22 mouse cellular contexts compared by ENCODE assay signal in genomic region chr10:106023639-106024215, GRCm38 (mm10).
A peak's percentile ranks its signal among the peaks of the same experiment; 100 is the strongest.
DNase-seq lines count a peak whose midpoint lies in the region; ATAC-seq and TF ChIP-seq lines count a peak whose summit lies in the region.
"Had no signal": no experiment of that assay in that cellular context is flagged by ENCODE, and none has a peak within 500 bp of the region (broad histone marks: within the 10 kb centered on the region; RNA-seq: fewer than 3 reads in every experiment).

No protein-coding gene starts in this region.

- no peak overlapping the region for H3K27ac ChIP-seq in forebrain, embryonic 11.5 days (ENCODE audit: low read depth, low read length)
- H3K27ac ChIP-seq in forebrain, embryonic 15.5 days (replicated peaks) = no peak overlapping the region
- H3K27ac ChIP-seq in liver, adult 2 months (replicated peaks; ENCODE audit: insufficient read depth, low read depth, low read length) = no peak overlapping the region
- H3K27ac ChIP-seq in liver, embryonic 12.5 days = no peak overlapping the region
- no peak overlapping the region for H3K27ac ChIP-seq in midbrain, embryonic 15.5 days
- H3K27ac ChIP-seq in midbrain, embryonic 11.5 days (ENCODE audit: low read depth, low read length) = no peak overlapping the region
- H3K27ac ChIP-seq: heart, embryonic 13.5 days; left cerebral cortex, adult 2 months had no signal

- no peak overlapping the region for H3K9ac ChIP-seq in forebrain, embryonic 11.5 days (ENCODE audit: low read length)
- H3K9ac ChIP-seq in forebrain, embryonic 15.5 days (replicated peaks) = no peak overlapping the region
- no peak overlapping the region for H3K9ac ChIP-seq in liver, adult 2 months (ENCODE audit: low read depth, low read length)
- H3K9ac ChIP-seq in liver, embryonic 12.5 days = no peak overlapping the region
- no peak overlapping the region for H3K9ac ChIP-seq in midbrain, embryonic 15.5 days
- H3K9ac ChIP-seq in midbrain, embryonic 11.5 days (ENCODE audit: low read length) = no peak overlapping the region
- H3K9ac ChIP-seq: heart, embryonic 13.5 days had no signal

- DNase-seq in forebrain, embryonic 11.5 days (ENCODE audit: low spot score) = no peak
- peak; percentile 44 for DNase-seq in liver, adult 2 months (ENCODE audit: extremely low read depth, low read depth, low spot score)
- no peak for DNase-seq in midbrain, embryonic 11.5 days (ENCODE audit: low spot score, missing footprints)
- DNase-seq in lung, postnatal 36 days = peak; percentile 18
- DNase-seq: adrenal gland, postnatal 36 days; cerebellum, adult 18-20 months; gastrocnemius, postnatal 14 days; heart, adult 18-20 months; heart, postnatal 36 days; kidney, adult 2 months; kidney, postnatal 36 days; layer of hippocampus, adult 9-11 months; left cerebral cortex, postnatal 4 days; liver; thymus, postnatal 14 days had no signal

- no peak for TF ChIP-seq POLR2A in liver, adult 2 months (IDR thresholded peaks at IDR 0.05; ENCODE audit: extremely low read depth, insufficient read depth, low read length)

- no peak for TF ChIP-seq CTCF in liver, adult 2 months (IDR thresholded peaks at IDR 0.05; ENCODE audit: low read depth, low read length)

- H3K27me3 ChIP-seq in forebrain, embryonic 11.5 days (ENCODE audit: control insufficient read depth, insufficient read depth, low read length) = no peaks in the 10 kb centered on the region
- H3K27me3 ChIP-seq in forebrain, embryonic 15.5 days = no peaks in the 10 kb centered on the region
- H3K27me3 ChIP-seq in liver, adult 2 months (ENCODE audit: control insufficient read depth, insufficient read depth, low read length) = no peaks in the 10 kb centered on the region
- no peaks in the 10 kb centered on the region for H3K27me3 ChIP-seq in liver, embryonic 12.5 days (replicated peaks)
- no peaks in the 10 kb centered on the region for H3K27me3 ChIP-seq in midbrain, embryonic 15.5 days (replicated peaks)
- no peaks in the 10 kb centered on the region for H3K27me3 ChIP-seq in midbrain, embryonic 11.5 days (ENCODE audit: control insufficient read depth, insufficient read depth, low read length)
- H3K27me3 ChIP-seq: heart, embryonic 13.5 days had no signal

- H3K4me2 ChIP-seq in forebrain, embryonic 11.5 days (ENCODE audit: low read depth, low read length, severe bottlenecking) = no peak overlapping the region
- H3K4me2 ChIP-seq in forebrain, embryonic 15.5 days (replicated peaks) = no peak overlapping the region
- no peak overlapping the region for H3K4me2 ChIP-seq in liver, embryonic 12.5 days
- H3K4me2 ChIP-seq in midbrain, embryonic 15.5 days = no peak overlapping the region
- H3K4me2 ChIP-seq in midbrain, embryonic 11.5 days = no peak overlapping the region
- H3K4me2 ChIP-seq: heart, embryonic 13.5 days had no signal

- H3K4me3 ChIP-seq in forebrain, embryonic 11.5 days (ENCODE audit: low read depth, low read length) = no peak overlapping the region
- no peak overlapping the region for H3K4me3 ChIP-seq in forebrain, embryonic 15.5 days
- H3K4me3 ChIP-seq in liver, adult 2 months (ENCODE audit: insufficient read depth, low read depth, low read length) = no peak overlapping the region
- H3K4me3 ChIP-seq in liver, embryonic 12.5 days = no peak overlapping the region
- no peak overlapping the region for H3K4me3 ChIP-seq in midbrain, embryonic 15.5 days
- no peak overlapping the region for H3K4me3 ChIP-seq in midbrain, embryonic 11.5 days (ENCODE audit: low read depth, low read length)
- H3K4me3 ChIP-seq: heart, embryonic 13.5 days; left cerebral cortex, adult 2 months had no signal

- 50% methylated on average over 9 of the region's 9 CpGs for WGBS in forebrain, embryonic 11.5 days
- 47% methylated on average over 9 of the region's 9 CpGs for WGBS in forebrain, embryonic 15.5 days
- 40% methylated on average over 9 of the region's 9 CpGs for WGBS in liver, adult 2 months
- WGBS in liver, embryonic 12.5 days (ENCODE audit: insufficient replicate concordance) = 57% methylated on average over 9 of the region's 9 CpGs
- WGBS in midbrain, embryonic 15.5 days = 55% methylated on average over 9 of the region's 9 CpGs
- WGBS in midbrain, embryonic 11.5 days = 61% methylated on average over 9 of the region's 9 CpGs

- H3K9me3 ChIP-seq in forebrain, embryonic 11.5 days (ENCODE audit: control insufficient read depth, low read length) = no peaks in the 10 kb centered on the region
- no peaks in the 10 kb centered on the region for H3K9me3 ChIP-seq in forebrain, embryonic 15.5 days
- H3K9me3 ChIP-seq in liver, embryonic 12.5 days (replicated peaks) = no peaks in the 10 kb centered on the region
- H3K9me3 ChIP-seq in midbrain, embryonic 15.5 days = no peaks in the 10 kb centered on the region
- H3K9me3 ChIP-seq in midbrain, embryonic 11.5 days (ENCODE audit: control insufficient read depth, low read length) = no peaks in the 10 kb centered on the region
- H3K9me3 ChIP-seq: heart, embryonic 13.5 days had no signal

- peaks cover 2% of the 10 kb centered on the region; the same call in 1 of the 2 replicates for H3K4me1 ChIP-seq in forebrain, embryonic 11.5 days (replicated peaks; ENCODE audit: control insufficient read depth, insufficient read depth, low read length)
- no peaks in the 10 kb centered on the region for H3K4me1 ChIP-seq in forebrain, embryonic 15.5 days
- no peaks in the 10 kb centered on the region for H3K4me1 ChIP-seq in liver, adult 2 months (ENCODE audit: control insufficient read depth, insufficient read depth, low read length)
- no peaks in the 10 kb centered on the region for H3K4me1 ChIP-seq in liver, embryonic 12.5 days
- peaks cover 3% of the 10 kb centered on the region; the same call in 1 of the 2 replicates for H3K4me1 ChIP-seq in midbrain, embryonic 15.5 days
- no peaks in the 10 kb centered on the region for H3K4me1 ChIP-seq in midbrain, embryonic 11.5 days (ENCODE audit: control insufficient read depth, insufficient read depth, low read length)
- H3K4me1 ChIP-seq: heart, embryonic 13.5 days had no signal

- no peaks in the 10 kb centered on the region for H3K79me2 ChIP-seq in liver, adult 2 months (ENCODE audit: control insufficient read depth, insufficient read depth, low read length)

- peak; percentile 20; the same call in 1 of the 2 replicates for ATAC-seq in forebrain, embryonic 11.5 days (replicated peaks; ENCODE audit: low FRiP score)
- ATAC-seq in forebrain, embryonic 15.5 days (replicated peaks) = no peak
- ATAC-seq in liver, embryonic 12.5 days = no peak
- ATAC-seq in midbrain, embryonic 15.5 days (replicated peaks) = 0 out of 2 replicates have a peak, but pooled peaks have one; percentile 48
- ATAC-seq in midbrain, embryonic 11.5 days (ENCODE audit: low FRiP score) = no peak
- no peak for ATAC-seq in megakaryocyte progenitor cell, adult 5-6 weeks (replicated peaks; ENCODE audit: poor library complexity)

- H3K36me3 ChIP-seq in forebrain, embryonic 11.5 days (ENCODE audit: control insufficient read depth, insufficient read depth, low read length) = no peaks in the 10 kb centered on the region
- H3K36me3 ChIP-seq in forebrain, embryonic 15.5 days = no peaks in the 10 kb centered on the region
- no peaks in the 10 kb centered on the region for H3K36me3 ChIP-seq in liver, adult 2 months (ENCODE audit: control insufficient read depth, insufficient read depth, low read length)
- no peaks in the 10 kb centered on the region for H3K36me3 ChIP-seq in liver, embryonic 12.5 days
- H3K36me3 ChIP-seq in midbrain, embryonic 15.5 days (replicated peaks) = no peaks in the 10 kb centered on the region
- no peaks in the 10 kb centered on the region for H3K36me3 ChIP-seq in midbrain, embryonic 11.5 days (ENCODE audit: control insufficient read depth, insufficient read depth, low read length)
- H3K36me3 ChIP-seq: G1E; heart, embryonic 13.5 days had no signal

Comparison
In these comparisons a context has a peak if more than half of its experiments do, and no peak if none do; other contexts are left out.
1. ATAC-seq: peak in forebrain, embryonic 11.5 days (single experiment) and midbrain, embryonic 15.5 days (single experiment); none in forebrain, embryonic 15.5 days (single experiment), liver, embryonic 12.5 days (single experiment), midbrain, embryonic 11.5 days (single experiment) and megakaryocyte progenitor cell, adult 5-6 weeks (single experiment).
2. DNase-seq: peak in liver, adult 2 months (single experiment) and lung, postnatal 36 days (single experiment); none in forebrain, embryonic 11.5 days (single experiment) and midbrain, embryonic 11.5 days (single experiment).